Mouse (Mus musculus): ENCODE measurements around the gene Pmm1. TPM values are rescaled to one million over a fixed set of nuclear protein-coding genes. Genes with fewer than 3 reads are reported as not detected.
"Not testable (repeated sequence)": the region's sequence is repeated elsewhere in the genome, so short reads cannot be mapped to it uniquely, and the experiment has no call there.

The Pmm1 gene
- total and polyA plus RNA-seq, 3 experiments = 22.0 to 27.7 (median 26.7) TPM

DNA sequence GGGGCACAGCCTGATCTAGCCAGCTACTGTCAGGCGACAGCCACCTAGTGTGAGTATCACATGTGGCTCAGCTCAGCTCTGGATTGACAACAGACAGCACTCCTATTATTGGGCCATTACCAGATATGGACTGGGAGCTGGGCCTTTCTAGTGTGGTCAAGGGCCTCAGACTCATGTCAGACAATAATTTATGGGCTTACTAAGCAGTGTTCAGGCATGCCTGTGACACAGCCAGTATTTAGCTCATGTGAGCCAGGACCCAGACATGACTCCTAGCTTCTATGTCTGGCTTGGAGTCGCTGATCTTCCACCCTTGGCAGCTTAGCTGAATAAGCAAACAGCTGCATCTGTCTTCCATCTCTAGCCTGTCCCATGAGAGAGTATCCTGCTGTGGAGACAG lies 48.2 kb downstream of the Pmm1 start:
- no peaks in the 10 kb centered on the region for H3K36me3 ChIP-seq (ENCODE audit: control insufficient read depth, insufficient read depth, low read length)
- no peaks in the 10 kb centered on the region for H3K79me2 ChIP-seq (replicated peaks; ENCODE audit: control insufficient read depth, insufficient read depth, low read length)
- H3K4me1 ChIP-seq (ENCODE audit: control insufficient read depth, insufficient read depth, low read length) = no peaks in the 10 kb centered on the region
- H3K9ac ChIP-seq (ENCODE audit: low read depth, low read length) = no peak overlapping the region
- no peaks in the 10 kb centered on the region for H3K27me3 ChIP-seq (ENCODE audit: control insufficient read depth, insufficient read depth, low read length)
- no peak for TF ChIP-seq CTCF (IDR thresholded peaks at IDR 0.05)
- no peak for TF ChIP-seq EP300 (IDR thresholded peaks at IDR 0.05; ENCODE audit: insufficient read depth, low read depth, low read length)
- TF ChIP-seq POLR2A (IDR thresholded peaks at IDR 0.05; ENCODE audit: insufficient read depth, low read depth, low read length) = no peak
- WGBS = 34% methylated on average over 2 of the region's 2 CpGs
- H3K27ac ChIP-seq = peak overlapping the region; percentile 40
- intact Hi-C loops (cut with DNase I) = no loop called here
- DNase-seq = no peak
- no peak overlapping the region for H3K4me3 ChIP-seq

DNA sequence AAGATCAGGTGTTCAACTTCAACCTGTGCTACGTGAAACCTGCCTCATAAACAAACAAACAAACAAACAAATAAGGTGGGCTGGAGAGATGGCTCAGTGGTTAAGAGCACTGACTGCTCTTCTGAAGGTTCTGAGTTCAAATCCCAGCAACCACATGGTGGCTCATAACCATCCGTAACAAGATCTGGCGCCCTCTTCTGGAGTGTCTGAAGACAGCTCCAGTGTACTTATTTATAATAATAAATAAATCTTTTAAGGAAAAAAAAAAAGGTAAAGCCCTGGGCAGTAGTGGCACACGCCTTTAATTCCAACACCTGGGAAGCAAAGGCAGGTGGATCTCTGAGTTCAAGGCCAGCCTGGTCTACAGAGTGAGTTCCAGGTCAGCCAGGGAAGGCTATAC lies 52.0 kb downstream of the Pmm1 start:
- H3K27me3 ChIP-seq (ENCODE audit: control insufficient read depth, insufficient read depth, low read length); H3K79me2 ChIP-seq (replicated peaks; ENCODE audit: control insufficient read depth, insufficient read depth, low read length); H3K4me1 ChIP-seq (ENCODE audit: control insufficient read depth, insufficient read depth, low read length); intact Hi-C loops (cut with DNase I); H3K9ac ChIP-seq (ENCODE audit: low read depth, low read length); H3K27ac ChIP-seq; DNase-seq; H3K4me3 ChIP-seq; H3K36me3 ChIP-seq (ENCODE audit: control insufficient read depth, insufficient read depth, low read length): not testable (repeated sequence)
- 88% methylated on average over 4 of the region's 4 CpGs for WGBS
- peak; percentile 59 for TF ChIP-seq CTCF (IDR thresholded peaks at IDR 0.05)

DNA sequence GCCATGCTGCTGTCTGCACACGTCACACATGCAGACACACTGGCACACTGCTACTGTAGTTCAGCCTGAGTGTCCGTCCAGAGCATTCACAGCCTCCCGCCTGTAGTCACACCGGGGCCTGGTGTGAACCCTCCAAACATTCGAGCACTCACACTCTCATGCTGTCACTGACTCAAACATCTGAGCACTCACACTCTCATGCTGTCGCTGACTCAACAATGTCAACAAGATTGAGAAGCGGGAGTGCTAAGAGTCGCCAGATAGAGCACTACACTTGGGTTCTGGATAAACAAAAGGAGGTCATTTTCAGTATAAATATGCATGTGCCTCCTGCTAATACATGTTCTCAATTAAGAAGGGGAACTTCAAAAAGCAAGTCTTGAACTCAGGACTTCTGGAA lies 52.8 kb downstream of the Pmm1 start:
- Histone ChIP-seq H3K4me3 (no peak overlapping the region), H3K79me2 (replicated peaks; ENCODE audit: control insufficient read depth, insufficient read depth, low read length) (peaks cover 2% of the 10 kb centered on the region; the same call in 1 of the 2 replicates), H3K4me1 (ENCODE audit: control insufficient read depth, insufficient read depth, low read length) (no peaks in the 10 kb centered on the region), H3K9ac (ENCODE audit: low read depth, low read length) (no peak overlapping the region), H3K27me3 (ENCODE audit: control insufficient read depth, insufficient read depth, low read length) (no peaks in the 10 kb centered on the region), H3K36me3 (ENCODE audit: control insufficient read depth, insufficient read depth, low read length) (peaks cover 2% of the 10 kb centered on the region; the same call in 1 of the 2 replicates), H3K27ac (no peak overlapping the region)
- WGBS = 76% methylated on average over 8 of the region's 8 CpGs
- intact Hi-C loops (cut with DNase I) = no loop called here
- TF ChIP-seq CTCF (IDR thresholded peaks at IDR 0.05) (no peak), EP300 (IDR thresholded peaks at IDR 0.05; ENCODE audit: insufficient read depth, low read depth, low read length) (no peak), POLR2A (IDR thresholded peaks at IDR 0.05; ENCODE audit: insufficient read depth, low read depth, low read length) (no peak)
- DNase-seq = no peak

DNA sequence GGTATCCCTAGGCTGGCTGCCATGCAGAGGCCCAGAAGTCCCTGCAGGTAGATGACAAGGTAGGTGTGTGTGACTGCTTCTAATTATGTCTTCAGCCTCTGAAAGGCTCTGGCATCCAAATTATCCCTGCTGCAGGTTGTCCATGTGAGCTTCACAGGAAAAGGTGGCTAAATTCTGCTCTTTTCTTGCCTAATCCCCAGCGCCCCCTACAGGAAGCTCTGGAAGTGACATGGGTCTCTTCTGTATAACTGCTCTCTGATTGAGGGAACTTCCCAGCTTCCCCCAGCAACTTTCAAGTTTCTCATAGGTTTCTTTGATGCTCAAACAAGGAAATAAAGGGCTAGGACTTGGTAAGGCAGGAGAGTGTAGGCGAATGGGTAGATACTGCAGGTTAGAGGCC lies 55.8 kb downstream of the Pmm1 start:
- Histone ChIP-seq H3K36me3 (ENCODE audit: control insufficient read depth, insufficient read depth, low read length) (peaks cover 4% of the 10 kb centered on the region; the same call in 1 of the 2 replicates), H3K4me3 (no peak overlapping the region), H3K9ac (ENCODE audit: low read depth, low read length) (no peak overlapping the region), H3K27me3 (ENCODE audit: control insufficient read depth, insufficient read depth, low read length) (no peaks in the 10 kb centered on the region), H3K79me2 (replicated peaks; ENCODE audit: control insufficient read depth, insufficient read depth, low read length) (peaks cover 5% of the 10 kb centered on the region), H3K4me1 (ENCODE audit: control insufficient read depth, insufficient read depth, low read length) (no peaks in the 10 kb centered on the region), H3K27ac (no peak overlapping the region)
- WGBS = 39% methylated on average over 2 of the region's 2 CpGs
- TF ChIP-seq POLR2A (IDR thresholded peaks at IDR 0.05; ENCODE audit: insufficient read depth, low read depth, low read length) (no peak), CTCF (IDR thresholded peaks at IDR 0.05) (peak; percentile 88)
- intact Hi-C loops (cut with DNase I) = loop anchor here (1.0 kb wide), 1 partner anchor 74 kb away; no protein-coding TSS in a partner anchor
- DNase-seq = peak in 1 of 2 experiments; percentile 72

Other genes starting within 250 kb of the Pmm1 start
- 10 to 100 TPM; 65.5 to 74.9 TPM for gene Zc3h7b, start 215.9 kb downstream of the Pmm1 start, total RNA-seq (2021)
- 30.9 and 35.9 TPM in 2 replicates for gene Zc3h7b, start 215.9 kb downstream of the Pmm1 start, polyA plus RNA-seq (2012; rRNA removed)
- gene Rangap1, start 215.4 kb downstream of the Pmm1 start, total RNA-seq (2021) = 10 to 100 TPM; 25.7 to 27.3 TPM
- gene Rangap1, start 215.4 kb downstream of the Pmm1 start, polyA plus RNA-seq (2012; rRNA removed) = 14.1 and 19.1 TPM in 2 replicates
- gene Tef, start 158.5 kb downstream of the Pmm1 start, total RNA-seq (2021) = 100 to 1,000 TPM in 1 of 2 experiments, 10 to 100 TPM in 1; 46.7 to 127 TPM
- gene Tef, start 158.5 kb downstream of the Pmm1 start, polyA plus RNA-seq (2012; rRNA removed) = 76.7 and 100 TPM in 2 replicates
- gene Tob2, start 102.1 kb downstream of the Pmm1 start, total RNA-seq (2021) = 100 to 1,000 TPM; 101 to 114 TPM
- 39.4 and 49.7 TPM in 2 replicates for gene Tob2, start 102.1 kb downstream of the Pmm1 start, polyA plus RNA-seq (2012; rRNA removed)
- gene Phf5a, start 89.0 kb downstream of the Pmm1 start, total RNA-seq (2021) = 10 to 100 TPM; 30.2 to 36.5 TPM
- 30.2 and 39.1 TPM in 2 replicates for gene Phf5a, start 89.0 kb downstream of the Pmm1 start, polyA plus RNA-seq (2012; rRNA removed)
- 1,000 to 10,000 TPM; 1,810 to 2,215 TPM for gene Aco2, start 88.6 kb downstream of the Pmm1 start, total RNA-seq (2021)
- 2,076 and 2,628 TPM in 2 replicates for gene Aco2, start 88.6 kb downstream of the Pmm1 start, polyA plus RNA-seq (2012; rRNA removed)
- 1 to 10 TPM; 5.9 to 8.1 TPM for gene Polr3h, start 34.7 kb downstream of the Pmm1 start, total RNA-seq (2021)
- 7.2 and 10.2 TPM in 2 replicates for gene Polr3h, start 34.7 kb downstream of the Pmm1 start, polyA plus RNA-seq (2012; rRNA removed)
- gene Csdc2, start 24.2 kb downstream of the Pmm1 start, total RNA-seq (2021) = 10 to 100 TPM; 66.1 to 92.7 TPM
- gene Csdc2, start 24.2 kb downstream of the Pmm1 start, polyA plus RNA-seq (2012; rRNA removed) = 85.7 and 111 TPM in 2 replicates
- gene 1700029P11Rik, start 19.6 kb upstream of the Pmm1 start, total RNA-seq (2021) = not detected
- not detected in 2 replicates for gene 1700029P11Rik, start 19.6 kb upstream of the Pmm1 start, polyA plus RNA-seq (2012; rRNA removed)
- 10 to 100 TPM; 18.9 to 24.3 TPM for gene Xrcc6, start 26.9 kb upstream of the Pmm1 start, total RNA-seq (2021)
- 18.6 and 20.3 TPM in 2 replicates for gene Xrcc6, start 26.9 kb upstream of the Pmm1 start, polyA plus RNA-seq (2012; rRNA removed)
- gene Desi1, start 72.9 kb upstream of the Pmm1 start, total RNA-seq (2021) = 10 to 100 TPM; 21.4 to 27.7 TPM
- gene Desi1, start 72.9 kb upstream of the Pmm1 start, polyA plus RNA-seq (2012; rRNA removed) = 20.1 and 23.1 TPM in 2 replicates
- gene Snu13, start 86.7 kb upstream of the Pmm1 start, total RNA-seq (2021) = 10 to 100 TPM; 49.5 to 52.7 TPM
- 49.5 and 66.6 TPM in 2 replicates for gene Snu13, start 86.7 kb upstream of the Pmm1 start, polyA plus RNA-seq (2012; rRNA removed)
- not detected for gene 4930407I10Rik, start 98.2 kb upstream of the Pmm1 start, total RNA-seq (2021)
- gene 4930407I10Rik, start 98.2 kb upstream of the Pmm1 start, polyA plus RNA-seq (2012; rRNA removed) = not detected in 2 replicates
- not detected for gene Mei1, start 109.1 kb upstream of the Pmm1 start, total RNA-seq (2021)
- not detected in 2 replicates for gene Mei1, start 109.1 kb upstream of the Pmm1 start, polyA plus RNA-seq (2012; rRNA removed)
- 1 to 10 TPM; 3.9 to 4.0 TPM for gene Ccdc134, start 167.0 kb upstream of the Pmm1 start, total RNA-seq (2021)
- gene Ccdc134, start 167.0 kb upstream of the Pmm1 start, polyA plus RNA-seq (2012; rRNA removed) = 4.8 and 6.6 TPM in 2 replicates
- 10 to 100 TPM; 22.4 to 24.2 TPM for gene Srebf2, start 186.3 kb upstream of the Pmm1 start, total RNA-seq (2021)
- 33.3 and 45.3 TPM in 2 replicates for gene Srebf2, start 186.3 kb upstream of the Pmm1 start, polyA plus RNA-seq (2012; rRNA removed)